Mouse (Mus musculus) left cerebral cortex, postnatal 25 days (tissue): ENCODE results near the gene Snx29. TPM values are rescaled to one million over a fixed set of nuclear protein-coding genes. Genes with fewer than 3 reads are reported as not detected.

Source experiments
- DNase-seq, 2 experiments: peaks; one replicate each; pipeline ENCODE4 v3.0.0; 2022; ENCODE audit warnings: low spot score in 2 of 2, mixed read lengths in 1 of 2
- intact Hi-C: fragments of 180-260 bp; cut with DNase I; formaldehyde crosslinking; loops from one replicate; pipeline ENCODE4 v1.15.1; 2025
- total RNA-seq, 2 experiments: library from RNA; stranded (reverse); gene quantifications; 2 replicates each; pipeline ENCODE4 v1.2.3; 2021

Gene Snx29
- total RNA-seq, 2 experiments from 2014 or later, result 19.4 to 24.4 TPM

DNA sequence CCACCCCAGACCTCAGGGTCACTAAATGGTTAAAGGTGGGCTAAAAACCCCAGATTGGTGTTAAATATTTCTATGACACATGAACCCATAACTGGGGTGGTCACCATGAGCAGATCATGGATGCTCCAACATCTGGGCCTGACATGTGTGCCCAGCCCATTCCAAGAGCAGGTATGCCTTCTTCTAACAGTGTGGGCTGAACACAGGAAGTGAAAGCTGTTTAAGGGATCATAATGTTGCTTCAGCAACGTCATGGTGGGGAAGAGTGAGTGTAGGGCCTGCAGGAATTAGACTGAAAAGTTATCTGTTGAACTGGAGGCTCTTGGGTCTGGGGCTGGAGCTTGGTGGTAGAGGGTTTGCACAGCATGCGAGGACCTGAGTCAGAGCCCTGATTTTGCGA, 405.9 kb downstream of the Snx29 start:
- intact Hi-C loops, result no loop called here
- DNase-seq, result no peak

DNA sequence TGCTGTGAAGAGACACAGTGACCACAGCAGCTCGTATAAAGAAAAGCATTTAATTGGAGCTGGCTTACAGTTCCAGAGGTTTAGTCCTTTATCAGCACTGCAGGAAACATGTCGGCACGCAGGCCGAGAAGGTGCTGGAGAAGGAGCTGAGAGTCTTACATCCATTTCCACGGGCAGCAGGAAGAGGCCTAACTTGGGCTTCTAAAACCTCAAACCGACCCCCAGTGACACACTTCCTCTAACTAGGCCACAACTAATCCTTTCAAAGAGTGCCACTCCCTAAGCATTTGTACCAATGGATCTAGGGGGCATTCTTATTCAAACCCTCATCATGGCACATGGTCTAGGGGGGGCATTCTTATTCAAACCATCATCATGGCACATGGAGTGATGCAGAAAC, 406.4 kb downstream of the Snx29 start:
- no peak for DNase-seq
- intact Hi-C loops, result no loop called here

DNA sequence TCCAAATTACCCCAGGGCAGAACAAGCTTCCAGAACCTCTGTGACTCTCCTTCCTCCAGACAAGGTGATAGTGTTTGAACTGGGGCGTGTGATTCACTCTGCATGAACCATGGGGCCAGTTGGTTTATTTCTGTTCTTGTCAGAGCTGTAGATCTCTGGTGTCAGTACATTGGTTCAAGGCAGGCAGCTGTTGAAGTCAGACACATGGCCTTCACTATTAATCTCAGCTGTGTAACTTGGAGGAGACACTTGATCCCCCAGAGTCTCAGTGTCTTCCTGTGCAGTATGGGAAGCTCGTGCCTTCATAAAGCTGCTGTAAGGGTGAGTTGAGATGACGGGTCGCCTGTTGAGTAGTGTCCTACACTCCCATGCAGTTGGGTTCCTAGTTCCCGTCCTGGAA, 407.1 kb downstream of the Snx29 start:
- intact Hi-C loops, result no loop called here

DNA sequence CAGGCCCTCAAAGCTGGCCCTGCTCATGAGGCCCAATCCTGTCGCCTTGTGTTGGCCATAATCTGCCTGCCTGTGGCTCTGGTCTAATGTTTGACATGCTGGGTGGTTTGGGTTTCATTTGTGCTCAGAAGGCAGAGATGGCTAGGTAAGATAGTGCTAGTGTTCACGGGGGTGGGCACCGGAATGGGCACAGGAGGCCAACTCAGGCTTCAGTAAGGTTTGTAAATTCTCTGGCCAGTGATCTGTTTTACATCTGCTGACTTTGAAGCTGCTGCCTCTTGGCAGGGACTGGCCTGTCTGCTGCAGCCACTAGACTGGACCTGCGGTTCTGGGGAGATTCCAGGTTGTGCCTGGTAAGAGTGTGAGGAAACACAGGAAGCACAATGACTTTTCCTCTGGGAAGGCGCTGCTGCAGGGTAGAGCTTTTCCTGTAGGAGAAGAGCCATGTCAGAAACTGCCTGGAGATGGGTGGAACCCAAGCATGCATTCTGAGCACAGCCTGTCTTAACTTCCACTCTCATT, 408.4 kb downstream of the Snx29 start:
- DNase-seq, result no peak
- intact Hi-C loops, result no loop called here

More for the DNA sequence above, 407.1 kb downstream of the Snx29 start:
- no peak for DNase-seq

DNA sequence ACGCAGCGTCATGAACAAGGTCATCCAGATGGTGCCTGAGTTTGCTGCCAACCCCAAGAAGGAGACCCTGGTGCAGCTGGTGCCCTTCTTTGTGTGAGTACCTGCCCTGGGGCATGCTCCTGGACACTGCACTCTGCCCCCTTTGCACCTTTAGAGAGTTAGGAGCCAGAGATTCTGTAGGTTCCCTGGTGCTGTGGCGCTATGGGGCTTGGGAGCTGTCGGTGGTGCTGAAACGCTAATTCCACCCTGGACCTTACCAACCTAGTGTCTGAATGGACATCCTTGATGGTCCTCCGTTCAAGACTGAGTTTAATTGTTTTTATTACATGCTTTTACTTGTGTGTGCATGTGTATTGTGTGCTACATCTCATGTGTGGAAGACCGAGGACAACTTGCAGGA, 415.6 kb downstream of the Snx29 start:
- DNase-seq, result no peak
- intact Hi-C loops, result no loop called here

DNA sequence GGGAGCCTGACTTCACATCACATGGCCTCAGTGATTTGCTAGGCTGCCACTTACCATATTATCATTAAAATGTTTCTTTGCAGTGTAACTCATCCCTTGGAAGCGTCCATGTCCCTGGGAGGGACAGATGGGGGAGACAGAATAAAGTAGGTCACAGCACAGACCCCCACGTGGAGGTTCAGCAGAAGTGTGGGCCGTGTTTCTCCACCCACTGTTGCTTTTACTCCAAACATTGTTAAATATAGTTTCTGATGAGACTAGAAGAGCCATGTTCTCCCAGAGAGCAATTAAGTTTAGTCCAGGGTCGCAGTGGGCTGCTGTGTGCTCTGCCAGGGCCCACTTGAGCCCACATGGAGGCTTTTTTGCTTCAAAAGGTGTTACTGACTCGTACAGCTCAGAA, 419.2 kb downstream of the Snx29 start:
- peak in 1 of 2 experiments; percentile 56 for DNase-seq
- intact Hi-C loops, result loop anchor here (2.0 kb wide), 1 partner anchor 381 kb away; no protein-coding TSS in a partner anchor

DNA sequence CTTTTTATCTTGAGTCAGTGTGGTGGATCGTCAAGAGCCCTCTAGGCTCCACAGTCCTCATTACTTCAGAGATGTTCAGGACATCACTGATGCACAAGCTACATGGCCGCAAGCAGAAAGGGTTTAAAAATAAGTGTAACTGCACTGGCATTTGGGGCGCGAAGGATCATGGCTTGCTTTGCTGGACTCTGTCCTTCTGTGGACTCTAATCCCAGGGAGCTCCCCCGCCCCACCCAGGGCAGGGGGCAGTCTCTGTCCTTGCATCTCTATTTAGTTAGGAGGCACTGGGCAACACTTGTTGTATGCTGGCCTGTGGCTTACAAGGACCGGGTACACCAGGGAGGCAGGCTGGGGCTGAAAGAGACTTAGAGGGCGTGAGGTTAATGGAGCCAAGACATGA, 419.6 kb downstream of the Snx29 start:
- DNase-seq, result no peak
- intact Hi-C loops, result loop anchor here (2.0 kb wide), 1 partner anchor 382 kb away; no protein-coding TSS in a partner anchor

DNA sequence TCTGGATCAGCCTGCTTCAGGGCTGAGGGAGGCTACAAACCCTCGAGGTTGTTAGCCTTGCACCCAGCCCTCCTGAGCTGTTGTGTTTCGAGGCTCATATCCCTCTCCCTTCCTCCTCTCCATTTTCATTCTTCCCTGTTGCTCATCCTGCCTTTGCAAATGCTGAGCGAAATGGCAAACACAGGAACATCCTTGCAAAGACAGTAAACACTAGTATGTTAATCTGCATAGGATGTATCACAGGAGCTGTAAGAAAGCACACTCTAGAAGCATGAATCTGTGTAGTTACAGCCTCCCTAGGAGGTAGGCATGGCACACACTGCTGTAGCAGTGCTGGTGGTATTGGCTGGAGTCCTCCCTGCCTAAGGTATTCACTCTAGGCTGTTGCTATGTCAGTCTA, 420.3 kb downstream of the Snx29 start:
- intact Hi-C loops, result loop anchor here (2.0 kb wide), 1 partner anchor 382 kb away; no protein-coding TSS in a partner anchor
- DNase-seq, result no peak

DNA sequence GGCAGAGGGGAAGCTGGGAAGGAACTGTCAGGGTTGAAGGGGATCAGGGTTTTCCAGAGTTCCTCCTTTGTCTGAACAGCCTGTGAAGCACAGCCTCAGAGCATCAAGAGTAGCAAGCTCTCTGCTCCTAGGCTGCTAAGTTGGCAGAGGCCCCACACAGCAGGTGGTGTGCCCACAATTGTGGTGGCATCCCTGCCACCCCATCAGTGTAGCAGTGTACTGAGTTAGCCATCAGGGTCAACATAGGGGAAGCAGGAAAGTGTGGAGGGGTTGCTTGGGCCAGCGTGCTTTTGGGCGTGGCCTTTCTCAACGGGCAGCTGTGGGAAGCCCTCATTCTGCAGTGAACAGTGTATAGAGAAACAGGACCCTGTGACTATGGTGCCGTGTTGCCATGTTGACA, 421.0 kb downstream of the Snx29 start:
- intact Hi-C loops, result loop anchor here (2.0 kb wide), 1 partner anchor 383 kb away; no protein-coding TSS in a partner anchor
- no peak for DNase-seq

DNA sequence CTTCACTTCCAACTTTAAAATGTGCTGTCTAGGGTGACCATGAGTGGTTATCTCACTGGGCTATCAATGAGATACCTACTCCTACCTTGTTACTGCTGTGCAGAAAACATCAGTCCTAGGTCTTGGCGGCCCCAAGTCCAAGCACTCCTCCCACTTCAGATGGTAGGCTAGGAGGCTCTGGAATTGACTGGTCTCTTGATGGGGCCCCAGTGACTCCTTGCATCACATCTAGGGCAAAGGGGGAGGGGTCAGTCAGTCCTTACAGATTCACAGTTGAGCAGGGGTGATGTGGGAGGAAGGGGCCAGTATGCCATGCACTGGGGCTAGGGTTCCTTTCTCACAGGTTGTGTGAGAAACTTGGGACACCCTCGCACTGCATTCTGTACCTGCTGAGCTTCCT, 423.3 kb downstream of the Snx29 start:
- intact Hi-C loops, result no loop called here
- no peak for DNase-seq

DNA sequence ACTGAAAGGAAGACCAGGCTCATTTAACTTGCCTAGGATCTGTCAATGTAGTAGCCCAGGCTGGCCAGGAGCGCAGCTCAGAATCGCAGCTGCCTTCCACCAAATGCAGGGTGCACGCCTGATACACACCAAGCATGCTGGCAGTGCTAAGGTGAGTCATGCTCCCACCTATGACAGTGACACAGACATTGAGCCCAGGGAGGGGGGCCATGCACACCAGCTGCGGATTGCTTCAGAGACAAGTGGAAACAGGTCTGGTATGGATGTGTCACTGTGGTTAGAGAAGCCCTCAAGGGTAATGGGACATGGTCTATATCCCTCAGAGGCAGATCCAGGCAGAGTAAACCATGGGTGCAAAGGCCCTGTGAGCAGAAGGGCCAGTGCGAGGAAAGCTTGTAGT, 425.2 kb downstream of the Snx29 start:
- DNase-seq, result no peak
- intact Hi-C loops, result no loop called here

DNA sequence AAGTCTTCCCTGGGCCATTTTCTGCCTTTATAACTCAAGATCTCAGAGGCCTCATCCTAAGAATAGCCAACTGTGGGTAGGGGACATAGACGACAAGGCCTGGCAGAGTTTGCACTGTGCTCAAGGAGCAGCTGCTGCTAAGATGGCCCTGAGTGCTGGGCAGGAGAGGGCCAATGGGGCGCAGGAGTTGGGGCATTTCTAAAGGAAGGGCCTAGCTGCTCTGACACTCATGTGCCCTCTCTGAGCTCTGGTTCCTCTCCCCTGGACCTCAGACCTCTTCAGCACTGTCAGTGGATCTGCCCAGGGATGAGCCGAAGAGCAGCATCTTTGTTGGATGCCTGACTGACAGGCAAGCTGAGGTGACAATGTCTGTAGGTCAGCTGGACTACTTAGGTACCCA, 426.4 kb downstream of the Snx29 start:
- DNase-seq, result no peak

DNA sequence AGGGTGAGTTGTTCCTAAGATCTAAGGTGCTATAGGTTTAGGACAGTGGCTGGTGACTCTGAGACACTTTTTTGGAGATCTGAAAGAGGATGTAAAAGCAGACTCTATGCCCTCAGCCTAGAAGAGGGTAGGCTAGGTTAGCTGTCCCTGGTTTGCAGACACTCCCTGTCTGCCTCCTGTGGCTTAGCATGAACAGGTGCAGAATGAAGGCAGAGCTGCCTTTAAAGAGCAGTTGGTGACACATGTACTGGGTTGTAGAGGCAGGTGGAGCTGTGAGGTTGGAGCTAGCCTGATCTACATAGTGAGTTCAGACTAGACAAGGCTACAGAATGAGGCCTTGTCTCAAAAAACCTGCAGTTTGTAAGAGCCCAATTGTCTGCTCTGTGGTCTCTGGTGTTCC, 427.9 kb downstream of the Snx29 start:
- intact Hi-C loops, result no loop called here
- no peak for DNase-seq

More for the DNA sequence above, 426.4 kb downstream of the Snx29 start:
- intact Hi-C loops, result no loop called here

DNA sequence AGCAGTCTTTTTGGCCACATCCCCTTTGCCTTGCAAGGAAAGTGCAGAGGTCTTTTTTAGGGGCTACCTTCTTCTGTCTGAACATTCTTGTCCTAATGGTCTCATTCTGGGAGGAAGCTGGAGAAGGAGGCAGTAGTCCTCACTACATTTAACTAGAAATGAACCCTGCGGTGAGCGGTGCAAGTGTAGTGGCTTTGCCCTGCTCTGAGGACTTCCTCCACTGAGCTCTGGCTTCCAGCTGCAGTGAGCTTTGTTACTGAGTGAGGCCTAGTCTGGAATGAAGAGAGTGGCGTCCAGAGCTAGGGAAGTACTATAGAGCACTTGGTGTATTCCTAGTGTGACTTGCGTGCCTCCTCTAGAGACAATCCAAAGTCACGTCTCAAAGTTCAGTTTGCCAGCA, 429.8 kb downstream of the Snx29 start:
- intact Hi-C loops, result no loop called here
- DNase-seq, result no peak

DNA sequence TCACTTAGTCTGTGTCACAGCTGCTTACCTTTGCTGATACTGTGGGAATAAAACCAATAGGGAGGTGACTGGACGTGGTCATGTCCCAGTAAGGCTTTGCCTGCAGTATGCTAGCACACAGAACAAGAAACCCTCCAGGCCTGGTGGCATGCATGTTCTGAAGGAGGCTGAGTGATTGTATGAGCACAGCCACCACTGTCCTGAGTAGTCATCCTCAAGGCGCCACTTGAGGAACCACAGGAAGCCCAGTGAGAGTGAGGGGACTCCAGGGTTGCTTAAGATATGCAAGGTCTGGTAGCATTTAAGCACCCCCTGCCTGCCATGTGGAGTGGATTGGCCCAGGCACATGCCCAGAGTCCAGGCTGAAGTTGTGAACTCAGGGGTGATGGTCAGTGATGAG, 430.8 kb downstream of the Snx29 start:
- DNase-seq, result no peak
- intact Hi-C loops, result no loop called here

DNA sequence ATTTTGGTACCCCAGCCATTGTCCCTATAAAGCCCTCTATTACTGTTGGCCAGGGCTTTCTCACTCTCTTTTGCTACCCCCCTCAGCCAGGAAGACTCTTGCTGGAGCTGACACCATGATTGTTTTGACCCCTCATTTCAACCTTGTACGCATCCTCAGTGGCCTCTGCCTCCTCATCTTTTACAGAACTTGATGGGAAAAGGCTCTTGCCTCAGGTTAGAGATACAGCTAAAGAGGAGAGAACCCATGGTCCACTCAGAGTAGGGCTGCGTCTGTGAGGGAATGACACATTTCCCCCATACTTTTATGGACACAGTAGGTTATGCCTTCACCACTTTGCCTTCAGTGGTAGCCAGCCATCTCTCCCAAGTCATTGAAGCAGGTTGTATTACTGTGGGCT, 431.4 kb downstream of the Snx29 start:
- intact Hi-C loops, result no loop called here

DNA sequence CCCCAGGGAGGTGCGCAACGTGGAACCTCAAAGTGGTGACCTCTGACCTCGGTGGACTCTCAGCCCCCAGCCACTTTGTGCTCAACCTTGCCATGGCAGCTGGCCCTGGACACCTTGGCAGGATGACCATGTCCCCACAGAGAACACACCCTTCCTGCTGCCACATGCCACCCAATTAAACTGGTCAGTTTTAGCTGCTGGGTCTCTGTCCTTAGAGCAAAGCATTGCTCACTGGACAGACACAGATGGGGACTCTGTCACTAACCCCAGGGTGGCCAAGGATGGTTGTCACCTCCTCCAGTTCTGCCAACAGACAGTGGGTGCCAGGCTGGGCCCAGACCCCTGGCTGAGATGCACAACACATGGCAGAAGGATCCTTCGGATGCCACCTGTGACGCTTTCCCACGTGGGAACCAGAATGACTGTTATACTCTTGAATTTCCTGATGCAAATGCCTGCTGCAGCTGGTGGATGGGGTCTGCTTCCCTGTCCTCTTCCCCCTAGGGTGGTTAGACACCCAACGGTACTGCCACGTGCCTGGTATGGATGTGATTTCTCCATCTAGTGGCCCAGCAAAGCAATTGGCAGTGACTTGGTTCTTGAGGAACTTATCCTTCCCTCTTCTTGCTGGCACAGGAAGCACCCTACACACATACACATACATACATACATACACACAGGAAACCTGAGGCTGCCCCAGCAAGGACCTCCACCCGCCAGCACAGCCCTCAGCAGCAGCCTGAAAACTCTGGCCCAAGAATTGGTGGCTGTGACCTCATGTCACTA, 432.8 kb downstream of the Snx29 start:
- intact Hi-C loops, result no loop called here
- no peak for DNase-seq

More for the DNA sequence above, 431.4 kb downstream of the Snx29 start:
- DNase-seq, result no peak

DNA sequence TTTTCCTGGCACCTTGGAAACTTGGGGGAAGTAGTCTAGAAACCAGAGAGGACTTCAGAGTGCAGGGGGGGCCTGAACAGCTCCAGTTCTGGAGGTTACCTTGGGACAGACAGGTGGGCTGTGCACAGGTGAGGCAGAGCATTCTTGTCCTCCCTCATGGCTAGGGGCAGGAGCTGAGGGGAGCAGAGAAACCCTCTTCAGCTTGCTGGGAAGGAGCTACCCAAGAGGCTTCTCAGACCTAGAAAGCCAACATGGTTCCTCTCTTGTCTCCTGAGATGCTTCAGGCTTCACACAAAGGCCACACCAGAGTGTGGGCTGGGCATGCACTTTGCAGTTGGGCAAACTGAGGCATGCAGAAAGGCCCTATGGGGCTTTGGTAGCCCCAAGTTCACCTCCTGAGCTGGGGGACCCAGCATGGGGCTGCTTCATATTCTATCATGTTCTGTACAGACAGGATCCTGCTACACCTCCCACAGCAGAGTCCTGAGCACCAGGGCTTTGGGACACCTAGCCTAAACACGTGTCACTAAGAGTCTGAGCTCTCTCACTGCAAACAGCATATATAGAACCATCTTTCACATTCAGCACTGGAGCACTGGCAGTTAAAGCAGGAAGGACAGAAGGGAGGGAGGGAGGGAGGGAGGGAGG, 434.0 kb downstream of the Snx29 start:
- no peak for DNase-seq
- intact Hi-C loops, result no loop called here

DNA sequence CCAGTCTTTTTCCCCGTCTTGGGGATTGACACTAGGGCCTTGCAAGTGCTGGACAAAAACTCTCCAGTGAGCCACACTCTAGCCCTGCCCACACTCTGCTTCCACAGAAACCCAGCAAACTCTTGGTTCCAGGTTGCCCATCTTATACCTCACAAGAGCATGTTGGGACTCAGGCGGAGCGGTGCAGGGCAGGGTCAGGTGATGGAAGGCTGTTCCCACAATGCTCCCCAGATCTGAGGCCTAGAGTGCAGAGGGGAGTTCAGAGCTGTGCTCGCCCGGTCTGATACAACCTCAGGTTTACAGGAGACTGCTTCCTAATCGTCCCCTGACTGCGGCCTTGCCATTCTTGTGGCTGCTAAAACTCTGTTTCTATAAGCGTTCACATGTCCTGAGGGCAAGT, 434.8 kb downstream of the Snx29 start:
- no peak for DNase-seq
- intact Hi-C loops, result no loop called here

DNA sequence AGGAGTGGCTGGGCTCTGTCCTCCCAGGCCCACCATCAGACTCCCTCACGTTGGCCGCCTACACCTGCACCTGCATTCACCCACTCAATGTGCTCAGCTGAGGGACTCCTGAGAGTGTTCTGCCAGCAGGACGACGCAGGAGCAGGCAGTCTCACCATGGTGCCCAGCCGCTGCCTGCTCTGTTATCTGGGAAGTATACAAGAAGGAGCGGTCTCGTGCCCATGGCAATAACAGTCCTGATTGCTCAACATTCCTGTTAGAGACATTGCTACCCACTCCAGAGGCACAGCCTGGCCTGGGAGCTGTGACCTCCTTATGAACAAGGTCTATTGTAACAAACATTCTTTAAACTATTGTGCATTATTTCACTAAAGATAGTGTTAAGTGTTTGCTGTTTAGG, 435.2 kb downstream of the Snx29 start:
- intact Hi-C loops, result no loop called here
- no peak for DNase-seq

DNA sequence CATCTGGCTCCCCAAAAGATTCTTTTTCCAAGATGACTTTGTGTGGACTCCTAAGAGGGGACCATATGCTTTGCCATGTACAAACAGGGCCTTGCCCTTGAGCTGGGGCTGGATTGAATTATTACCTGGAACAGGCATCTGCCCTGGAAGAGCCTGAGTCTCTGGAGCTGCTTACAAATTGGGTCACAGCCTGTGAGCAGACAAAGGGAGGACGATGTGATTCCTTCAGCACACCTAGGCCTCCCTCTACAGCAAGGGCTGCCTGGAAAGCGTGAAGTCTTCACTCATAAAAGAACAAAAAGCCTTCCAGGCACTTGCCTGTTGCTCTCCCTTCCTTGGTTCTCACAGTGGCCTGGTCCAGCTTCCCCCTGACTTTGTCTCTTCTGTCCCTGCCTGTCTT, 449.6 kb downstream of the Snx29 start:
- intact Hi-C loops, result no loop called here
- DNase-seq, result no peak
